Mouse (Mus musculus) limb, embryonic 14.5 days (tissue): ENCODE measurements around the gene Prm2. TPM values are rescaled to one million over a fixed set of nuclear protein-coding genes. Genes with fewer than 3 reads are reported as not detected.

ENCODE experiments used
- ATAC-seq: fragments of 200-750 bp; cut with Nextera tagmentation; 2 replicates; pipeline ENCODE4 v1.8.0; 2017; ENCODE audit warnings: low read depth, moderate number of reproducible peaks, moderate TSS enrichment; ENCODE audit not compliant: low FRiP score
- DNase-seq: peaks from one replicate; pipeline ENCODE4 v3.0.0-alpha.2; 2015; ENCODE audit warnings: low spot score
- H3K27ac ChIP-seq: fragments of 300-500 bp; sonication (generic); replicated peaks from 2 replicates; pipeline ENCODE4 v1.5.1; 2014; ENCODE audit warnings: low read depth, mild to moderate bottlenecking, low read length, moderate library complexity, mixed read lengths
- H3K27me3 ChIP-seq: fragments of 300-500 bp; sonication (generic); 2 replicates; pipeline ENCODE4 v1.6.1; 2014; ENCODE audit warnings: low read length, mixed read lengths; ENCODE audit not compliant: control insufficient read depth, insufficient read depth
- H3K36me3 ChIP-seq: fragments of 300-500 bp; sonication (generic); 2 replicates; pipeline ENCODE4 v1.6.1; 2014; ENCODE audit warnings: mild to moderate bottlenecking, low read length, moderate library complexity, mixed read lengths; ENCODE audit not compliant: control insufficient read depth, insufficient read depth
- H3K4me1 ChIP-seq: fragments of 300-500 bp; sonication (generic); 2 replicates; pipeline ENCODE4 v1.6.1; 2014; ENCODE audit warnings: antibody characterized with exemption, low read length, mixed read lengths; ENCODE audit not compliant: control insufficient read depth, insufficient read depth
- H3K4me2 ChIP-seq: fragments of 300-500 bp; sonication (generic); replicated peaks from 2 replicates; pipeline ENCODE4 v1.6.1; 2014; ENCODE audit warnings: low read depth, mild to moderate bottlenecking, low read length, moderate library complexity; ENCODE audit not compliant: severe bottlenecking
- H3K4me3 ChIP-seq: fragments of 300-500 bp; sonication (generic); replicated peaks from 2 replicates; pipeline ENCODE4 v1.5.1; 2014; ENCODE audit warnings: low read length
- H3K9ac ChIP-seq: fragments of 300-500 bp; sonication (generic); 2 replicates; pipeline ENCODE4 v1.6.1; 2014; ENCODE audit warnings: mild to moderate bottlenecking, low read depth, low read length, moderate library complexity; ENCODE audit not compliant: severe bottlenecking
- H3K9me3 ChIP-seq: fragments of 300-500 bp; sonication (generic); 2 replicates; pipeline ENCODE4 v1.6.1; 2016; ENCODE audit warnings: low read length; ENCODE audit not compliant: control insufficient read depth
- POLR2A ChIP-seq: fragments of 200-500 bp; IDR thresholded peaks from 2 replicates; pipeline ENCODE4 v1.8.0; 2012; ENCODE audit warnings: inconsistent platforms, mild to moderate bottlenecking, moderate library complexity, borderline replicate concordance; ENCODE audit not compliant: insufficient read depth, insufficient read length; ENCODE audit errors: extremely low read depth
- WGBS: fragments of 180-500 bp; shearing (Covaris S2); extraction: QIAGEN DNeasy Blood & Tissue Kit; methylation state at CpG from one replicate; pipeline ENCODE4 v1.1.7; 2014; 5-methylcytosine and 5-hydroxymethylcytosine counted together
- polyA plus RNA-seq, 2 experiments: library from polyadenylated mRNA; depleted of rRNA in 1 of 2; stranded (reverse) in 1 of 2; unstranded in 1 of 2; fragments of >200 nt; fragmentation: Nextera tagmentation in 1 of 2; extraction: Ambion mirVana in 1 of 2; gene quantifications; 2 replicates each; pipeline versions ENCODE4 v1.2.1 to v1.2.3; 2012 to 2014

The Prm2 gene
- polyA plus RNA-seq, 2 experiments, result not detected

DNA sequence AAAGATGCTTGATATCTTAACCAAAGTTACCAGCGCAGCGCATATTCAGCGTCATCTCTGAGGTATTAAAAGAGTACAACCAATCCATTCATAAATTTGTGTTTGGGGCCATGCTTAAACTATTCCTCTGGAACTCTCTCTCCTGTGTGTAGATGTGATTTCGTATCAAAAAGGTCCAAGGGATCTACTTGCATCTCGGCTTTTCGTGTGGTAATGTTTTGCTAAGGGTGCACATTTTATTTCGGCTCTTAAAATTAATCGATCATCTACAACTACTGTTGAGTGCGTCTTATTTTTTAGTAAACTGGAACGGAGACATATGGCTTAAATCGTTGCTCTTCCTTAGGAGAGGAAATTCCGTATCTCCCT, 38.6 kb upstream of the Prm2 start:
- TF ChIP-seq POLR2A, result no peak
- WGBS, result 8% methylated on average over 12 of the region's 12 CpGs
- H3K36me3 ChIP-seq, result no peaks in the 10 kb centered on the region
- peak overlapping the region; percentile 82 for H3K4me3 ChIP-seq
- DNase-seq (no peak), ATAC-seq (no peak)
- peak overlapping the region; percentile 87 for H3K9ac ChIP-seq
- peak overlapping the region; percentile 91; the same call in 1 of the 2 replicates for H3K27ac ChIP-seq
- peaks cover 16% of the 10 kb centered on the region for H3K4me1 ChIP-seq
- H3K9me3 ChIP-seq, result no peaks in the 10 kb centered on the region
- H3K4me2 ChIP-seq, result peak overlapping the region; percentile 82
- no peaks in the 10 kb centered on the region for H3K27me3 ChIP-seq

GRCm38 (mm10) chr16:10828461-10828805, 32.5 kb upstream of the Prm2 start:
- no peak overlapping the region for H3K4me2 ChIP-seq
- ATAC-seq (no peak), DNase-seq (no peak)
- no peaks in the 10 kb centered on the region for H3K36me3 ChIP-seq
- no peaks in the 10 kb centered on the region for H3K9me3 ChIP-seq
- no peak for TF ChIP-seq POLR2A
- no peak overlapping the region for H3K4me3 ChIP-seq
- WGBS, result 35% methylated on average over 4 of the region's 4 CpGs
- H3K9ac ChIP-seq, result no peak overlapping the region
- H3K27me3 ChIP-seq, result no peaks in the 10 kb centered on the region
- no peak overlapping the region for H3K27ac ChIP-seq
- H3K4me1 ChIP-seq, result peaks cover 16% of the 10 kb centered on the region

DNA sequence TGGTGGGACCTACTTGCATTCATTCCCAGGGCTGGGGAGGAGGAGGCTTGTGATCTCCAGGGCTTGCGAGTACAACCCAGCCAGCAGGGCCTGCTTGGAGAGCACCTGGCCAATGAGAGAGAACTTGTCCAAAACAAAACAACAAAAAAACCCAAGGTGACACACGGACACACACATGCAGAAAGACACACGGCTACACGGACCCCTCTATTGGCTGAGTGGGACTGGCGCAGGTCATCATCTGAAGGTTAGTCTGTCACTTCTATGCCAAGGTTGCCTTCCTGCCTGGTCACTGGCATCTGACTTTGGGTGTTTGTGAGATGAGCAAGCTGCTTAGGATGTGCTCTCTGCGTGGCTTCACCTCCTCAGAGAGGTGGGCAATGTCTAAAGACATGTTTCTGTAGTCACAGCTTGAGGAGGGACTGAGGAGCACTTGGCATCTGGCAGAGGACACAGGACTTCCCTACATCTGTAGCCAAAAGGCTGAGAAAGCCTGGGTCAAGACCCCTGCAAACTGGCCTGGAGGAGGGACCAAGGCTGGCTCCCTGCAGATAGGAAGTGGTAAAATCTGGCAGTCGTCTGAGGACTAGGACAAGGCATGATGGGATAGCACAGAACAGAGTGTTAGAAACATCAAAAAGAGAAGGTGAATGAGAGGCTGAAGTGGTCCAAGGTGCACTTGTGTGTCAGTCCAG, 32.0 kb upstream of the Prm2 start:
- no peak overlapping the region for H3K4me3 ChIP-seq
- 77% methylated on average over 7 of the region's 7 CpGs for WGBS
- H3K9me3 ChIP-seq, result no peaks in the 10 kb centered on the region
- no peak overlapping the region for H3K9ac ChIP-seq
- ATAC-seq (no peak), DNase-seq (no peak)
- H3K4me1 ChIP-seq, result peaks cover 16% of the 10 kb centered on the region
- H3K27ac ChIP-seq, result no peak overlapping the region
- no peak for TF ChIP-seq POLR2A
- H3K4me2 ChIP-seq, result no peak overlapping the region
- H3K36me3 ChIP-seq, result no peaks in the 10 kb centered on the region
- no peaks in the 10 kb centered on the region for H3K27me3 ChIP-seq

GRCm38 (mm10) chr16:10827269-10827668, 31.3 kb upstream of the Prm2 start:
- Histone ChIP-seq H3K4me1 (peaks cover 16% of the 10 kb centered on the region), H3K9me3 (no peaks in the 10 kb centered on the region), H3K27me3 (no peaks in the 10 kb centered on the region), H3K36me3 (no peaks in the 10 kb centered on the region), H3K4me2 (no peak overlapping the region), H3K4me3 (no peak overlapping the region), H3K9ac (no peak overlapping the region), H3K27ac (no peak overlapping the region)
- no peak for ATAC-seq
- TF ChIP-seq POLR2A, result no peak
- no peak for DNase-seq
- 94% methylated on average over 9 of the region's 9 CpGs for WGBS

- H3K27me3 ChIP-seq, result no peaks in the 10 kb centered on the region
- H3K9ac ChIP-seq, result no peak overlapping the region
- H3K9me3 ChIP-seq, result no peaks in the 10 kb centered on the region
- no peak overlapping the region for H3K4me3 ChIP-seq
- no peak overlapping the region for H3K4me2 ChIP-seq
- no peak for TF ChIP-seq POLR2A
- WGBS, result 46% methylated on average over 4 of the region's 4 CpGs
- peak; percentile 66; the same call in 1 of the 2 replicates for ATAC-seq
- no peak for DNase-seq
- H3K36me3 ChIP-seq, result no peaks in the 10 kb centered on the region
- H3K4me1 ChIP-seq, result peaks cover 19% of the 10 kb centered on the region
- no peak overlapping the region for H3K27ac ChIP-seq
Observed at GRCm38 (mm10) chr16:10825840-10826239, 29.9 kb upstream of the Prm2 start.
